Mouse (Mus musculus) neutrophil, adult 65 days (primary cell): ENCODE measurements around the gene Ift140. TPM values are rescaled to one million over a fixed set of nuclear protein-coding genes. Genes with fewer than 3 reads are reported as not detected.

ENCODE experiments used
- total RNA-seq: library from RNA; stranded (reverse); gene quantifications from 2 replicates; pipeline ENCODE4 v1.2.4, GENCODE M21; 2023

The Ift140 gene
- total RNA-seq, result 8.9 and 12.3 TPM in 2 replicates

GRCm38 (mm10) chr17:25015655-25016291 is at the start of gene Ift140, which contains the start of gene Cramp1l:
Gene Ift140, plus strand, starts transcription at chr17:25016085.
Gene Cramp1l, minus strand, starts transcription at chr17:25015788.

GRCm38 (mm10) chr17:25083444-25083931 is 67.6 kb downstream of the Ift140 start, which contains the start of gene Tmem204:
Gene Tmem204, minus strand, starts transcription at chr17:25083591.

GRCm38 (mm10) chr17:25115664-25116432 is 100.0 kb downstream of the Ift140 start, which contains the start of gene Telo2:
Gene Telo2, minus strand, starts transcription at chr17:25115967.

GRCm38 (mm10) chr17:25120406-25120805 is 104.5 kb downstream of the Ift140 start, which contains the start of gene Ptx4:
Gene Ptx4, plus strand, starts transcription at chr17:25120760.

GRCm38 (mm10) chr17:25133275-25133698 is 117.4 kb downstream of the Ift140 start, which contains the start of gene Clcn7:
Gene Clcn7, plus strand, starts transcription at chr17:25133391.

Other genes starting within 250 kb of the Ift140 start
- gene Meiob, start 211.8 kb upstream of the Ift140 start, total RNA-seq, result not detected in 2 replicates
- 34.8 and 35.3 TPM in 2 replicates for gene Hagh, start 175.9 kb upstream of the Ift140 start, total RNA-seq
- 1.5 and 2.2 TPM in 2 replicates for gene Fahd1, start 165.7 kb upstream of the Ift140 start, total RNA-seq
- gene Igfals, start 150.1 kb upstream of the Ift140 start, total RNA-seq, result 0.32 and 0.36 TPM in 2 replicates
- 51.2 and 59.0 TPM in 2 replicates for gene Nubp2, start 129.7 kb upstream of the Ift140 start, total RNA-seq
- 25.3 and 35.4 TPM in 2 replicates for gene Spsb3, start 129.4 kb upstream of the Ift140 start, total RNA-seq
- gene Eme2, start 121.0 kb upstream of the Ift140 start, total RNA-seq, result 10.1 and 11.6 TPM in 2 replicates
- 12.9 and 15.4 TPM in 2 replicates for gene Mrps34, start 121.0 kb upstream of the Ift140 start, total RNA-seq
- gene Nme3, start 119.6 kb upstream of the Ift140 start, total RNA-seq, result 15.7 and 16.5 TPM in 2 replicates
- 70.4 and 91.3 TPM in 2 replicates for gene Mapk8ip3, start 79.1 kb upstream of the Ift140 start, total RNA-seq
- gene Jpt2, start 55.4 kb upstream of the Ift140 start, total RNA-seq, result 26.3 and 30.8 TPM in 2 replicates
- 25.7 and 40.7 TPM in 2 replicates for gene Cramp1l, start 297 bp upstream of the Ift140 start, total RNA-seq
- not detected in 2 replicates for gene Tmem204, start 67.5 kb downstream of the Ift140 start, total RNA-seq
- 5.9 and 8.6 TPM in 2 replicates for gene Telo2, start 99.9 kb downstream of the Ift140 start, total RNA-seq
- not detected in 2 replicates for gene Ptx4, start 104.7 kb downstream of the Ift140 start, total RNA-seq
- 17.0 and 29.6 TPM in 2 replicates for gene Clcn7, start 117.3 kb downstream of the Ift140 start, total RNA-seq
- gene Ccdc154, start 146.4 kb downstream of the Ift140 start, total RNA-seq, result not detected in 2 replicates
- not detected in 2 replicates for gene Gm38655, start 159.4 kb downstream of the Ift140 start, total RNA-seq
- gene BC003965, start 168.5 kb downstream of the Ift140 start, total RNA-seq, result 5.5 and 6.8 TPM in 2 replicates
- 18.6 and 26.5 TPM in 2 replicates for gene Unkl, start 172.3 kb downstream of the Ift140 start, total RNA-seq
- 12.1 and 18.8 TPM in 2 replicates for gene Gnptg, start 224.0 kb downstream of the Ift140 start, total RNA-seq
- gene Tsr3, start 224.1 kb downstream of the Ift140 start, total RNA-seq, result 5.8 and 8.9 TPM in 2 replicates
- 4.4 and 6.8 TPM in 2 replicates for gene Baiap3, start 240.3 kb downstream of the Ift140 start, total RNA-seq